Mouse (Mus musculus) heart, embryonic 16.5 days (tissue): ENCODE data around the gene Map3k5. TPM values are rescaled to one million over a fixed set of nuclear protein-coding genes. Genes with fewer than 3 reads are reported as not detected.

Source experiments
- ATAC-seq: fragments of 200-750 bp; cut with Nextera tagmentation; replicated peaks from 2 replicates; pipeline ENCODE4 v1.8.0; 2017; ENCODE audit warnings: moderate number of reproducible peaks; ENCODE audit not compliant: insufficient read depth, low FRiP score; ENCODE audit errors: extremely low read depth
- H3K27ac ChIP-seq: fragments of 300-500 bp; sonication (generic); 2 replicates; pipeline ENCODE4 v1.5.1; 2014; ENCODE audit warnings: mild to moderate bottlenecking, low read length, control low read depth, moderate library complexity
- H3K27me3 ChIP-seq: fragments of 300-500 bp; sonication (generic); 2 replicates; pipeline ENCODE4 v1.6.1; 2014; ENCODE audit warnings: low read length, mixed read lengths; ENCODE audit not compliant: control insufficient read depth, insufficient read depth
- H3K36me3 ChIP-seq: fragments of 300-500 bp; sonication (generic); 2 replicates; pipeline ENCODE4 v1.6.1; 2014; ENCODE audit not compliant: control insufficient read depth, insufficient read depth
- H3K4me1 ChIP-seq: fragments of 300-500 bp; sonication (generic); 2 replicates; pipeline ENCODE4 v1.6.1; 2014; ENCODE audit warnings: low read length, mixed read lengths; ENCODE audit not compliant: control insufficient read depth, insufficient read depth
- H3K4me2 ChIP-seq: fragments of 300-500 bp; sonication (generic); 2 replicates; pipeline ENCODE4 v1.6.1; 2014; ENCODE audit warnings: low read depth, mild to moderate bottlenecking, control low read depth, low read length
- H3K4me3 ChIP-seq: fragments of 300-500 bp; sonication (generic); 2 replicates; pipeline ENCODE4 v1.5.1; 2014; ENCODE audit warnings: mild to moderate bottlenecking, control low read depth, low read length
- H3K9ac ChIP-seq: fragments of 300-500 bp; sonication (generic); 2 replicates; pipeline ENCODE4 v1.6.1; 2014; ENCODE audit warnings: low read length, control low read depth
- H3K9me3 ChIP-seq: fragments of 300-500 bp; sonication (generic); replicated peaks from 2 replicates; pipeline ENCODE4 v1.6.1; 2016; ENCODE audit warnings: low read length; ENCODE audit not compliant: control insufficient read depth
- WGBS: fragments of 180-500 bp; shearing (Covaris S2); extraction: QIAGEN DNeasy Blood & Tissue Kit; methylation state at CpG from one replicate; pipeline ENCODE4 v1.1.7; 2014; 5-methylcytosine and 5-hydroxymethylcytosine counted together
- polyA plus RNA-seq: library from polyadenylated mRNA; unstranded; fragments of >200 nt; fragmentation: Nextera tagmentation; extraction: Ambion mirVana; gene quantifications from 2 replicates; pipeline ENCODE4 v1.2.1, GENCODE M21; 2015

Gene Map3k5
- polyA plus RNA-seq, 1 experiment from 2014 or later, result 2.8 TPM

DNA sequence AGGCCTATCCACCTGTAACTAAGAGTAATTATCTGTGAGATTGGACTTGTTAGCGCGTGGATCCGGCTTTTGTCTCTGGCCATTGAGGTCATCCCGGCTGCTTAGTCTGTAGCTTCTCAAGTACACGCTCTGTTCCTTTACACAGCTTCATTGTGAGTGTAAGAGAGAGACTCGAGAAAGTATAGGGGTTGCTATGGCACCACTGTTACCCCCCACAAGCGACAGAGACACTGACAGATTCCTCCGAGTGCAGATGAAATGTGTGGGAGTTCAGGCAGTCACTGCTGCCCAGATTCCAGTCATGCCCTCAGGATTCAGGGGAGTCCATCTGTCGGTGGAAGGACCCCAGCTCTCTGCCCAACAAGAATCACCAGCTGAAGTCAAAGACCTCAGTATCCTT lies 53.5 kb downstream of the Map3k5 start:
- 70% methylated on average over 9 of the region's 9 CpGs for WGBS

DNA sequence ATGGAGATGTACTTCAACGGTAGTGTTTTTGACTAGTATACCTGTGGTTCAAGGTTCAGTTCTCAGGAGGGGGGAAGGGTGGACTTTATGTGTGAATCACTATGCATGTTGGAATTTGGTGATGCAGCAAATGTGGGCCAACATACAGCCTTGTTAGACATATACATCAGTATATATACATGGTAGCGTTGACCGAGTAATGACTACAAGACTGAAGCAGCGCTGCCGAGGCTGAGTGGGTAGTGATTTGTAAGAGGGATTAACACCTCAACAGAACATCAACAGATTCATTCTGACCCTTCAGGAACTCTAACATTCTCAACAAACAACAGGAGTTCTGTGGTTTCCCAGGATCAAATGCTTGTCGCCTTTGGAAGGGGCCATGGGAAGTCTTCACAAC lies 55.7 kb downstream of the Map3k5 start:
- H3K4me1 ChIP-seq, result peaks cover 24% of the 10 kb centered on the region
- WGBS, result 72% methylated on average over 6 of the region's 6 CpGs
- no peak overlapping the region for H3K9ac ChIP-seq
- no peak overlapping the region for H3K27ac ChIP-seq
- no peaks in the 10 kb centered on the region for H3K27me3 ChIP-seq
- H3K9me3 ChIP-seq, result no peaks in the 10 kb centered on the region
- no peak for ATAC-seq
- no peaks in the 10 kb centered on the region for H3K36me3 ChIP-seq
- no peak overlapping the region for H3K4me3 ChIP-seq
- H3K4me2 ChIP-seq, result no peak overlapping the region

More for the DNA sequence above, 53.5 kb downstream of the Map3k5 start:
- Histone ChIP-seq H3K4me3 (no peak overlapping the region), H3K4me2 (no peak overlapping the region), H3K27ac (no peak overlapping the region), H3K27me3 (no peaks in the 10 kb centered on the region), H3K36me3 (no peaks in the 10 kb centered on the region), H3K4me1 (peaks cover 15% of the 10 kb centered on the region), H3K9ac (no peak overlapping the region), H3K9me3 (no peaks in the 10 kb centered on the region)
- no peak for ATAC-seq

DNA sequence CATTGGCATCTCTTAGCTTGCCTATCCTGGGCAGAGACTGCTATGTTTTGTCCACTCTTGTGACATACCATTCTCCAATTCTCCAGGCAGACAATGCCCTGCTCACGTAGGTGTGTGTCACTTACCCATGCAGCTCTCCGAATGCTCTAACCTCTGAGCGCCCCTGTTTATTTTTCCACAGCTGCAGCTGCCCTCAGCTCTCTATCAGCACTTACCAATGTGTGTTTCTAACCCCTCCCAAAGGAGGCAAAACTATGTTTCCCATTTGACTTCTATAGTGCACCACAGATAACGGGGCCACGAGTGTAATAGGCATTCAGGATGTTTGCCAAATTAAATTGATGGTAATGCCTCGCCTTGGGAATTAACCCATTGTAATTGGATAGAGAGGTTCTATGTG lies 56.4 kb downstream of the Map3k5 start:
- Histone ChIP-seq H3K36me3 (no peaks in the 10 kb centered on the region), H3K9me3 (no peaks in the 10 kb centered on the region), H3K4me1 (peaks cover 28% of the 10 kb centered on the region), H3K4me3 (no peak overlapping the region), H3K27ac (no peak overlapping the region), H3K4me2 (no peak overlapping the region), H3K9ac (no peak overlapping the region), H3K27me3 (no peaks in the 10 kb centered on the region)
- 28% methylated on average over 6 of the region's 6 CpGs for WGBS
- ATAC-seq, result no peak

DNA sequence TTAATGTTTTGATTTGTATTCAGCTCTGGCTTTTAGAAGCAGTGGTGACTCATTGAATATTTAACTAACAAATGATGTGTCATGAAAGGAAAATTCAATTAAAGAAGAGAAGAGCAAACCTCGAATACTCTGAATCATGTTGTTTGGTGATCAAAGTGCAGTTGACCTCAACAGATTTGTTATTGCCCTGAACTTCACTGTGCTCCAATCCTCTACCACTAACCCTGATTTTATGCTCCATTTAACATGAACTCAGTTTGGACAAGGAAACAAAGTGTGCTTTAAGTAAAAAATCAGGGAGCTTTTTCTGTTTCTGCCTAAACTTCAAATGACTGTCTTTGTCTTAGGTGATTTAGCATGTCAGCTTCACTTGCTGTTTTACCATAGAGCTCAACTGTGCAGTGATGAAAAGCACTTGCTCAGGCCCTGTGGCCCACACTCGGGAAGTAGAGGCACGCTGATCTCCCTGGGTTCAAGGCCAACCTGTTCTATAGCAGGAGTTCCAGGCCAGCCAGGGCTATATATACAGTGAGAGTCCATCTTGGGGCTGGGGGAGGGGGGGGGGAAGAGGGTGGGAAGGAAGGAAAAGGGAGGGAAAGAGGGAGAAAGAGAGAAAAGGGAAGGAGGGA lies 57.1 kb downstream of the Map3k5 start:
- WGBS, result 72% methylated on average over 3 of the region's 3 CpGs
- Histone ChIP-seq H3K4me3 (no peak overlapping the region), H3K4me1 (peaks cover 28% of the 10 kb centered on the region), H3K27ac (no peak overlapping the region), H3K4me2 (no peak overlapping the region), H3K9me3 (no peaks in the 10 kb centered on the region), H3K9ac (no peak overlapping the region), H3K27me3 (no peaks in the 10 kb centered on the region), H3K36me3 (no peaks in the 10 kb centered on the region)
- ATAC-seq, result no peak

DNA sequence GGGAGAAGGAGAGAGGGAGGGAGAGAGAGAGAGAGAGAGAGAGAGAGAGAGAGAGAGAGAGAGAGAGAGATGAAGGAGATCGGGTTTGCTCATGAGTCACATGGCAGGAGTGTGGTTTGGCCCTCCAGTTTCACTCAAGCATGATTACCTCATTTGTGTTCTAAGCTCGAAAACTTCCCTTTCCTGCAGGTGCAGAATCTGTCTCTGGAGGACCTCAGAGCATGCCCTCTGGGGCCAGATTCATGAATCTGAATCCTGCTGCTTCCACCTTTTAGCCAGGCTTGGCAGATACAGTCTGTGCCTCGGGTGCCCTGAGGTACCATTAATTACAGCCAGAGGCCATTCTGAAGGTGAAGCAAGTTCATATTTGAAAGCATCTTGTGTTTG lies 57.6 kb downstream of the Map3k5 start:
- Histone ChIP-seq H3K27me3 (no peaks in the 10 kb centered on the region), H3K36me3 (no peaks in the 10 kb centered on the region), H3K4me2 (no peak overlapping the region), H3K4me1 (peaks cover 28% of the 10 kb centered on the region), H3K9me3 (no peaks in the 10 kb centered on the region), H3K9ac (no peak overlapping the region), H3K4me3 (no peak overlapping the region), H3K27ac (no peak overlapping the region)
- no peak for ATAC-seq
- 46% methylated on average over 3 of the region's 3 CpGs for WGBS

DNA sequence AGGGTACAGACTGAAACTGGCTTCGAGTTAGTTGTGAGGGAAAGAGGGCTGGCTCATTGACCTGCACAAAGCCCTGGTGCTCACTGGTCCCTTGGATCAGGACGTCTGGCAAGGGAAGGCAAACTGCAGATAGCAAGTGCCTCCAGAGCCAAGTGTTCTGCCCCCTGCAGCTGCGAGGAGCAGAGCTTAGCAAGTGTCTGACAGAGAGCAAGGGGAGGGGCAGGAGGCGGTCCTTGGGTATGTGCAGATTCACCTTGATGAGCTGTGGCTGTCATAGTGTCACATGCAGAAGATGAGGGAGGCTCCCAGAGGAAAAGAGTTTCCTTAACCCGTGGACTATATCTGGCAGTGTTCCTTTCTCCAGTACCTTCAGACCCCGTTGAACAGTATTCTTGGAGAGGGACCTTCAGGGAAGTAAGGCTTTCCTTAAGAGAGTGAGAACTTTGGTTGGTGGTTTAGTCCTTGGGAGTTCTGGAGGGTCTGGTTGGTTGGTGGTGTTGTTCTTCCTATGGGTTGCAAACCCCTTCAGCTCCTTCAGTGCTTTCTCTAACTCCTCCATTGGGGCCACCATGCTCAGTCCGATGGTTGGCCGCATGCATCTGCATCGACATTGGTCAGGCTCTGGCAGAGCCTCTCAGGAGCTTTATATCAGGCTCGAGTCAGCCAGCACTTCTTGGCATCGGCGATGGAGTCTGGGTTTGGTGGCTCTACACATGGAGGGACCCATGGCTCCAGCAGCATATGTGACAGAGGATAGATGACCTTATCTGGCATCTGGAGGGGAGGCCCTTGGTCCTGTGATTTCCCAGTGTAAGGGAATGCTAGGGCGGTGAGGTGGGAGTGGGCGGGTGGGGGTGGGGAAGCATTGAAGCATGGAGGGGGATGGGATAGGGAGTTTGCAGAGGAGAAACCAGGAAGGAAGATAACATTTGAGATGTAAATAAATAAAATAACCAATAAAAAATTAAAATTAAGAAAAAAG lies 60.5 kb downstream of the Map3k5 start:
- no peaks in the 10 kb centered on the region for H3K27me3 ChIP-seq
- H3K9me3 ChIP-seq, result no peaks in the 10 kb centered on the region
- H3K4me2 ChIP-seq, result no peak overlapping the region
- WGBS, result 47% methylated on average over 14 of the region's 14 CpGs
- peak; percentile 35; the same call in 1 of the 2 replicates for ATAC-seq
- no peak overlapping the region for H3K27ac ChIP-seq
- no peak overlapping the region for H3K9ac ChIP-seq
- H3K4me1 ChIP-seq, result peaks cover 30% of the 10 kb centered on the region
- H3K4me3 ChIP-seq, result no peak overlapping the region
- H3K36me3 ChIP-seq, result no peaks in the 10 kb centered on the region

DNA sequence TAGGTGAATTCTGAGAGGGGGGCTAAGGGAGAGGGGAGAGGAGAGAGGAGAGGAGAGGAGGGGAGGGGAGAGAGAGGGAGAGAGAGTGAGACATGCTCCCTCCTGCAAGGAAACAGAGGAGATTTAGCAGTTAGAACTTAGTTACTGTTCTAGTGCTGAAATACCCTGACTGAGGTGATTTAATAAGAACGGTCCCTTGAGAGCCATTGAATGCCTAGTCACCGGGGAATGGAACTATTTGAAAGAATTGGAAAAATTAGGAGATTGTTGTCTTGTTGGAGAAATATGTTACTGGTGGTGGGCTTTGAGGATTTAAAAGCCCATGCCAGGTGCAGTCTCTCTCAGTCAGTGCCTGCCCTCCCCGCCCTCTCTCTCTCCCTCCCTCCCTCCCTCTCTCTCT lies 61.9 kb downstream of the Map3k5 start:
- peaks cover 23% of the 10 kb centered on the region for H3K4me1 ChIP-seq
- no peaks in the 10 kb centered on the region for H3K27me3 ChIP-seq
- ATAC-seq, result no peak
- no peaks in the 10 kb centered on the region for H3K9me3 ChIP-seq
- no peak overlapping the region for H3K27ac ChIP-seq
- no peak overlapping the region for H3K9ac ChIP-seq
- 79% methylated on average over 3 of the region's 3 CpGs for WGBS
- H3K36me3 ChIP-seq, result no peaks in the 10 kb centered on the region
- no peak overlapping the region for H3K4me3 ChIP-seq
- no peak overlapping the region for H3K4me2 ChIP-seq

DNA sequence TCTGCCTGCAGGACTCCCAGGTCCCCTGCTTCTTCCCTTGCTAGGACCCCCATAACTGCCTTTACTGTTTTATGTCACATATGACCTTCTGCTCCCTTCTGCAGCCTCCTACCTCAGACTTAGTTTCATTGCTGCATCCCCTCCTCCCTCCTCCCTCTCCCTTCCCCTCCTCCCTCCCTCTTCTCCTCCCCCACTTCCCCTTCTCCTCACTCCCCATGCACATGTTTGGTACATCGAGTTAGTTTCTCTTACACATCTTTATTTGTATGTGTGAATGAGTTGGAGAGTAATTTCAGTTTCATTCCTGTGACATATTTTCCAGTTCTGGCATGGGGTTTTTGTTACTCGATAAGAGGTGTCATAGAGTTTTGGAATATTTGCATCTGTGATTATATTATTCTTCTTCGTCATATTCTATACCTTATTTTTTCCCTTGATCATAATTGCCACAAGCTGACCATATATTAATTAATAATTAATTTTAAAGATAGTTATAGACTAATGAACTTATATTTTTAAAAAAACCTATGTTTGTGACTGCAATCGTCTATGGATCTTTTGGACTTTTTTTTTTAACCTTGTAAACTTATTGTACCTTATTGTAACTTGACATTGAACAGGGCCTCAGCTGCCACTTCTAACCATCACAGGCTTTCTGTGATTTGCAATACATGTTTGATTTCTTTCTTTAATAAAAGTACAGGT lies 65.6 kb downstream of the Map3k5 start:
- Histone ChIP-seq H3K4me2 (no peak overlapping the region), H3K27me3 (no peaks in the 10 kb centered on the region), H3K36me3 (no peaks in the 10 kb centered on the region), H3K27ac (no peak overlapping the region), H3K4me1 (peaks cover 13% of the 10 kb centered on the region), H3K9me3 (no peaks in the 10 kb centered on the region), H3K9ac (no peak overlapping the region), H3K4me3 (no peak overlapping the region)
- ATAC-seq, result no peak
- 66% methylated on average over 4 of the region's 4 CpGs for WGBS

DNA sequence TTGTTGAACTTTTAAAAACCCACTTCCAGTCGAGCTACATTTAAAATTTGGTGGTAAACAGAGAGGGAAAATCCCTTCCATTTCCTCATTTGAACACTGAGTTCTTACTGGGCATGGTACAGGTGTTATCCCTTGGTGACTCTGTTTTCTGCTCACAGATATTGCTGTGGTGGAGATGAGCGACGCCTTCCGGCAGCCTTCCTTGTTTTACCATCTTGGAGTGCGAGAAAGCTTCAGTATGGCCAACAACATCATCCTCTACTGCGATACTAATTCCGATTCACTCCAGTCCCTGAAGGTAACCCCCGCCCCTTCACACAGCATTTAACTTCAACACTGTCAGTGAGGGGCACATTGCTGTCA lies 66.1 kb downstream of the Map3k5 start:
- 82% methylated on average over 8 of the region's 8 CpGs for WGBS
- Histone ChIP-seq H3K36me3 (no peaks in the 10 kb centered on the region), H3K4me2 (no peak overlapping the region), H3K27me3 (no peaks in the 10 kb centered on the region), H3K27ac (no peak overlapping the region), H3K9ac (no peak overlapping the region), H3K9me3 (no peaks in the 10 kb centered on the region), H3K4me1 (peaks cover 10% of the 10 kb centered on the region), H3K4me3 (no peak overlapping the region)
- no peak for ATAC-seq
